10 mouse cellular contexts compared by ENCODE assay signal in the genomic region with DNA sequence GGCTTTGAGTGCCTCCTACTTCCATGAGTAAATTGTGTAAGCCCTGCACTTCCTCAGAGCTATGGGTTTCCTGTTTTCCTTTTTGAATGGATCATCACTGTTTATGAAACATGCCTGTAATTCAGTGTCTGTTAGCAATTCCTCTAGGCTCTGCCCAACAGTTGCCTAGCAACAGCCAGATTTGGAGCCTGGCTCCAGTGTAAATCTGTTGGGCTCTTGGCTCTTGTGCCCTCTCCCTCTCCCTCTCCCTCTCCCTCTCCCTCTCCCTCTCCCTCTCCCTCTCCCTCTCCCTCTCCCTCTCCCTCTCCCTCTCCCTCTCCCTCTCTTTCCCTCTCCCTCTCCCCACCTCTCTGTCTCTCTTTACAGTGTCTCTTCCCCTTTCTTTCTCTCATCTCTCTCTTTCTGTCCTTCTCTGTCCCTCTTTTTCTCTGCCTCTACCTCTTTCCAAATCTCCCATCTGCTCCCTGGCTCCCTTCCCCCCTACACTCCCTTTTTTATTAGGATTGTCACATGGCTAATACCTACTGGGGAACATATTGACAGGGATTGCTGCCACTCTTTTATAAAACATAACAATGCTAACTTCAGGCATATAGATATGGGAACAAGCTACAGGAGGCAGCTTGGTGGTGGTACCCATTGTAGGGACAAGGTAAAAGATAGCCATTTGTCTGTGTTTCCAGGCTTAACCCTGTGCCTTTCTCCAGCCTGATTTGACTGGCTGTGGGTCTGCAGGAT. TPM values are rescaled to one million over a fixed set of nuclear protein-coding genes. Genes with fewer than 3 reads are reported as not detected.
DNase-seq lines count a peak whose midpoint lies in the region; ATAC-seq lines count a peak whose summit lies in the region.
"Had no signal": no experiment of that assay in that cellular context is flagged by ENCODE, and none has a peak within 500 bp of the region (broad histone marks: within the 10 kb centered on the region; RNA-seq: fewer than 3 reads in every experiment).

No protein-coding gene starts in this region.

- intact Hi-C loops in left cerebral cortex, postnatal 25 days (cut with DNase I), result no loop called here

- peaks cover 9% of the 10 kb centered on the region; the same call in 1 of the 2 replicates for H3K9me3 ChIP-seq in forebrain, embryonic 12.5 days
- no peaks in the 10 kb centered on the region for H3K9me3 ChIP-seq in forebrain, embryonic 11.5 days (ENCODE audit: control insufficient read depth, low read length)
- H3K9me3 ChIP-seq: limb, embryonic 13.5 days had no signal

- no peak overlapping the region for H3K4me2 ChIP-seq in forebrain, embryonic 12.5 days
- H3K4me2 ChIP-seq in forebrain, embryonic 11.5 days (ENCODE audit: low read depth, low read length, severe bottlenecking), result no peak overlapping the region
- H3K4me2 ChIP-seq: limb, embryonic 13.5 days had no signal

- no peak overlapping the region for H3K27ac ChIP-seq in forebrain, embryonic 12.5 days
- H3K27ac ChIP-seq in forebrain, embryonic 11.5 days (ENCODE audit: low read depth, low read length), result no peak overlapping the region
- H3K27ac ChIP-seq: limb, embryonic 13.5 days had no signal

- H3K4me3 ChIP-seq in forebrain, embryonic 12.5 days (replicated peaks), result no peak overlapping the region
- H3K4me3 ChIP-seq in forebrain, embryonic 11.5 days (ENCODE audit: low read depth, low read length), result no peak overlapping the region
- H3K4me3 ChIP-seq: erythroblast, embryonic 14.5 days; limb, embryonic 13.5 days had no signal

- H3K36me3 ChIP-seq in forebrain, embryonic 12.5 days (replicated peaks), result no peaks in the 10 kb centered on the region
- H3K36me3 ChIP-seq in forebrain, embryonic 11.5 days (ENCODE audit: control insufficient read depth, insufficient read depth, low read length), result no peaks in the 10 kb centered on the region
- H3K36me3 ChIP-seq: limb, embryonic 13.5 days had no signal

- H3K27me3 ChIP-seq in forebrain, embryonic 12.5 days, result no peaks in the 10 kb centered on the region
- no peaks in the 10 kb centered on the region for H3K27me3 ChIP-seq in forebrain, embryonic 11.5 days (ENCODE audit: control insufficient read depth, insufficient read depth, low read length)
- H3K27me3 ChIP-seq: limb, embryonic 13.5 days had no signal

- DNase-seq in forebrain, embryonic 11.5 days (ENCODE audit: low spot score), result no peak
- DNase-seq in brain, adult 2 months (ENCODE audit: low read depth, low spot score), result peak; percentile 98
- peak; percentile 18 to 34 for DNase-seq in frontal cortex, postnatal 10 days (ENCODE audit: low spot score in 2 of 2)
- peak; percentile 60 to 82 for DNase-seq in left cerebral cortex, postnatal 25 days (ENCODE audit: low spot score in 2 of 2)
- peak; percentile 18 for DNase-seq in retina, postnatal 1 day
- no peak for DNase-seq in urinary bladder, adult 18-20 months (ENCODE audit: low spot score in 2 of 2)
- no peak for DNase-seq in thymus, postnatal 10 days (ENCODE audit: low spot score in 2 of 2)

- H3K9ac ChIP-seq in forebrain, embryonic 12.5 days, result no peak overlapping the region
- no peak overlapping the region for H3K9ac ChIP-seq in forebrain, embryonic 11.5 days (ENCODE audit: low read length)
- H3K9ac ChIP-seq: limb, embryonic 13.5 days had no signal

- H3K4me1 ChIP-seq in forebrain, embryonic 12.5 days, result no peaks in the 10 kb centered on the region; the same call in 1 of the 2 replicates
- H3K4me1 ChIP-seq in forebrain, embryonic 11.5 days (replicated peaks; ENCODE audit: control insufficient read depth, insufficient read depth, low read length), result no peaks in the 10 kb centered on the region

- peak; percentile 61; the same call in 1 of the 2 replicates for ATAC-seq in forebrain, embryonic 12.5 days (ENCODE audit: low FRiP score)
- ATAC-seq in forebrain, embryonic 11.5 days (replicated peaks; ENCODE audit: low FRiP score), result no peak

RNA-seq across cellular contexts. Expression of gene Serpinb1b, which starts 7.5 kb away (rescaled TPM):
- 0.98 and 0.99 TPM in 2 replicates for polyA plus RNA-seq in forebrain, embryonic 12.5 days (2016; fragmentation: Nextera tagmentation; extraction: Ambion mirVana)
- polyA plus RNA-seq in forebrain, embryonic 11.5 days (2014; fragmentation: Nextera tagmentation; extraction: Ambion mirVana), result 0.11 TPM in 1 of 2 replicates, not detected in the other
- 1 to 10 TPM; 1.5 to 2.3 TPM for total RNA-seq in left cerebral cortex, postnatal 25 days (2021)
- polyA plus RNA-seq: erythroblast, embryonic 14.5 days had no signal

RNA-seq across cellular contexts. Expression of gene Serpinb9b, which starts 58.6 kb away (rescaled TPM):
- 0.05 TPM in 1 of 2 replicates, not detected in the other for polyA plus RNA-seq in forebrain, embryonic 12.5 days (2016; fragmentation: Nextera tagmentation; extraction: Ambion mirVana)
- 0.15 TPM in 1 of 2 replicates, not detected in the other for polyA plus RNA-seq in forebrain, embryonic 11.5 days (2014; fragmentation: Nextera tagmentation; extraction: Ambion mirVana)
- not detected for total RNA-seq in left cerebral cortex, postnatal 25 days (2021)
- polyA plus RNA-seq: erythroblast, embryonic 14.5 days; limb, embryonic 13.5 days had no signal

Comparison
In these comparisons a context has a peak if more than half of its experiments do, and no peak if none do; other contexts are left out.
1. DNase-seq: peak in brain, adult 2 months (single experiment), frontal cortex, postnatal 10 days (2 of 2), left cerebral cortex, postnatal 25 days (2 of 2) and retina, postnatal 1 day (single experiment); none in forebrain, embryonic 11.5 days (single experiment), urinary bladder, adult 18-20 months (0 of 2) and thymus, postnatal 10 days (0 of 2).